Mouse (Mus musculus): ENCODE data around the gene Serpinc1.

DNA sequence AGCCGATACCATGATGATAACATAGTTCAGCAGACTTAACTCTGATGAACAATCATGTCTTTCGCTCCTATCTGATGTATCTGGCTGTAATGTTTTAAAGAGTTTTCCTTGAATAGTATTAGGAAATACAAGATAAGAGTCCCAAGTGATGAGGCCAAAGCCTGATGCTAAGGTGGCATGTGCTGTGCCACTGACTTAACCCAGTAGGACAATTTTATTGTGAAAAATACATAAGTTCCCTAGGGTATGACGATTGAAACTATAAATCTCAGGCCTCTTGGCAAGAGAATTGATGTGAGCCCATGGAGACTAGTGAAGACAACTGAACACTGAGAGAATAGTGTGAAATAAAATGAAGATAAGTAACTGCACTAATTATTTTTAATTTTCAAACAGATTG is 59.2 kb downstream of the Serpinc1 start:
- TF ChIP-seq ZNF384 (IDR thresholded peaks at IDR 0.05; ENCODE audit: low read depth, low read length), result no peak
- TF ChIP-seq CHD2 (IDR thresholded peaks at IDR 0.05; ENCODE audit: low read depth, low read length), result no peak
- no peak for TF ChIP-seq MAFK (IDR thresholded peaks at IDR 0.05; ENCODE audit: insufficient read depth, low read depth, low read length)
- no peak for TF ChIP-seq HCFC1 (IDR thresholded peaks at IDR 0.05; ENCODE audit: borderline replicate concordance, insufficient read depth, low read length)
